Mouse (Mus musculus) G1E (cell line): ENCODE results near the gene Nudt6. TPM values are rescaled to one million over a fixed set of nuclear protein-coding genes. Genes with fewer than 3 reads are reported as not detected.

Experiments used
- ATAC-seq: 2 replicates; pipeline ENCODE4 v1.8.0; 2016; ENCODE audit warnings: mild to moderate bottlenecking; ENCODE audit not compliant: insufficient number of reproducible peaks, poor library complexity, low FRiP score, severe bottlenecking; ENCODE audit errors: extremely low read depth
- DNase-seq: peaks from one replicate; pipeline ENCODE4 v3.0.0; 2012; ENCODE audit warnings: low spot score
- H3K27me3 ChIP-seq: 2 replicates; pipeline ENCODE4 v1.6.1; 2012; ENCODE audit warnings: mild to moderate bottlenecking, low read length, inconsistent platforms; ENCODE audit not compliant: insufficient read depth
- H3K36me3 ChIP-seq: replicated peaks from 2 replicates; pipeline ENCODE3; 2012; ENCODE audit warnings: mild to moderate bottlenecking, inconsistent platforms
- H3K4me1 ChIP-seq: 2 replicates; pipeline ENCODE4 v1.6.1; 2012; ENCODE audit warnings: low read depth, low read length, inconsistent platforms, mixed read lengths; ENCODE audit not compliant: insufficient read depth
- H3K4me3 ChIP-seq: 2 replicates; pipeline ENCODE4 v1.5.1; 2012; ENCODE audit warnings: low read depth, mild to moderate bottlenecking, inconsistent platforms, low read length, moderate library complexity, mixed read lengths
- H3K9me3 ChIP-seq: replicated peaks from 2 replicates; pipeline ENCODE4 v1.6.1; 2012; ENCODE audit warnings: inconsistent platforms
- CTCF ChIP-seq: IDR thresholded peaks from 2 replicates; pipeline ENCODE4 v1.5.1; 2012; ENCODE audit warnings: low read depth, low read length, inconsistent platforms, mixed read lengths
- GATA1 ChIP-seq: IDR thresholded peaks from 2 replicates; pipeline ENCODE4 v1.6.1; 2012; ENCODE audit warnings: borderline replicate concordance, low read length, inconsistent platforms, mixed read lengths
- GATA2 ChIP-seq: IDR thresholded peaks from 2 replicates; pipeline ENCODE4 v1.6.1; 2012; ENCODE audit warnings: low read depth, low read length, inconsistent platforms, borderline replicate concordance
- POLR2AphosphoS5 ChIP-seq: IDR thresholded peaks from 2 replicates; pipeline ENCODE4 v1.6.1; 2012; ENCODE audit warnings: low read depth, low read length, inconsistent platforms; ENCODE audit not compliant: insufficient replicate concordance
- TAL1 ChIP-seq: conservative IDR thresholded peaks from 2 replicates; pipeline ENCODE4 v1.6.1; 2012; ENCODE audit warnings: low read depth, low read length, inconsistent platforms, mixed read lengths
- polyA plus RNA-seq: library from polyadenylated mRNA; stranded (reverse); fragments of >175 nt; gene quantifications from 2 replicates; pipeline ENCODE4 v1.2.3, GENCODE M21; 2012
- total RNA-seq, 2 experiments: library from RNA; stranded (forward) in 1 of 2; stranded (reverse) in 1 of 2; fragments of 200-1000 nt in 1 of 2; fragments of >200 nt in 1 of 2; fragmentation: Nextera tagmentation in 1 of 2; gene quantifications; 2 replicates each; pipeline ENCODE4 v1.2.3; 2014 to 2017

Nudt6 gene
- total and polyA plus RNA-seq, 3 experiments: 10.6 to 12.4 (median 11.5) TPM

DNA sequence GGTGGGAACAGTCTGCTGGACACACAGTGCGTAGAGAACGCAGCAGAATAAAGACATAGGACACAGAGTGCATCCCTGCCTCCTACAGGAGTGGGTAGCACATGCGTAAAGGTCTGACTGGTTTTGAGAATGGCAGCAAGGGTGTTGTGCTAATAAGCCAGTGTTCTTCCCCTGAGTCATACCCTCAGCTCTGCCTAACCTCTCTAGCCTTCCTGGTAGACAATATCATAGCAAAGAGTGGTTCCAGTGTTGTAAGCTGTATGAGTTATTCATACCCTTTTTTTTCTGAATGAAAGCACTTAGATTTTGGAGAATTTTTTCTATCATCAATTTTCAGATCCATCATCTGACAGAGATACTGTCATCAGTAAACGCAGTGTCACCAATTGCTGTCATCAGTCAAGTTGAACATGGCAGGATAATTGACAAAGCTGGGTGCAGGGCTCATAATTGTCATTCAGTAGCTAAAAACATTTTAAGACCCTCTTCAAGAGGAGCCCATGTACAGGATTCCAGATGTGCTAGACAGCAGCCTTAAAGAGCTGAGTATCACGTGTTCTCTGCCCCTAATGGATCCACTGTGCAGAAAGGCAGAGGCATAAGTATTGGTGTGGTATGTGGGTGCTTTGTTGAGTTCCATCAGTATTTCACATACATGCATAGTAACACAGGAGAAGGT is 22.9 kb downstream of the Nudt6 start:
- Histone ChIP-seq H3K9me3 (no peaks in the 10 kb centered on the region), H3K4me3 (no peak overlapping the region), H3K36me3 (no peaks in the 10 kb centered on the region), H3K27me3 (peaks cover 5% of the 10 kb centered on the region), H3K4me1 (peaks cover 5% of the 10 kb centered on the region; the same call in 1 of the 2 replicates)
- TF ChIP-seq GATA2: no peak
- TF ChIP-seq CTCF: no peak
- no peak for TF ChIP-seq TAL1
- no peak for TF ChIP-seq GATA1
- TF ChIP-seq POLR2AphosphoS5: no peak
- DNase-seq (no peak), ATAC-seq (no peak)

DNA sequence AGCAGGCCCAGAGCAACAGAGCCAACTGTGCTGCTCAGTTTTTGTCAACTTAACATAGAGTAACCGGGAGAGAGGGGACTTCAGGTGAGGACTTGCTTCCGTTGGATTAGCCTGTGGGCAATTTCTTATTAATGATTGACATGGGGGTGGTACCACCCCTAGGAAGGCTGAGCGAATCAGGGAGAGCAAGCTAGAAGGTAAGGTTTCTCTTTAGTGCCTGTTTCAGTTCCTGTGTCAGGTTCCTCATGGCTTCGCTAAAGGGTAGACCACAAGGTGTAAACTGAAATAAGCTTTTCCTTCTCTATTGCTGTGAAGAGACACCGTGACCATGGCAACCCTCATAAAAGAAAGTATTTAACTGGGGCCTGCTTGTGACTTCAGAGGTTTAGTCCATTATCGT is 32.7 kb downstream of the Nudt6 start:
- no peak overlapping the region for H3K4me3 ChIP-seq
- peaks cover 2% of the 10 kb centered on the region; the same call in 1 of the 2 replicates for H3K4me1 ChIP-seq
- ATAC-seq: no peak

DNA sequence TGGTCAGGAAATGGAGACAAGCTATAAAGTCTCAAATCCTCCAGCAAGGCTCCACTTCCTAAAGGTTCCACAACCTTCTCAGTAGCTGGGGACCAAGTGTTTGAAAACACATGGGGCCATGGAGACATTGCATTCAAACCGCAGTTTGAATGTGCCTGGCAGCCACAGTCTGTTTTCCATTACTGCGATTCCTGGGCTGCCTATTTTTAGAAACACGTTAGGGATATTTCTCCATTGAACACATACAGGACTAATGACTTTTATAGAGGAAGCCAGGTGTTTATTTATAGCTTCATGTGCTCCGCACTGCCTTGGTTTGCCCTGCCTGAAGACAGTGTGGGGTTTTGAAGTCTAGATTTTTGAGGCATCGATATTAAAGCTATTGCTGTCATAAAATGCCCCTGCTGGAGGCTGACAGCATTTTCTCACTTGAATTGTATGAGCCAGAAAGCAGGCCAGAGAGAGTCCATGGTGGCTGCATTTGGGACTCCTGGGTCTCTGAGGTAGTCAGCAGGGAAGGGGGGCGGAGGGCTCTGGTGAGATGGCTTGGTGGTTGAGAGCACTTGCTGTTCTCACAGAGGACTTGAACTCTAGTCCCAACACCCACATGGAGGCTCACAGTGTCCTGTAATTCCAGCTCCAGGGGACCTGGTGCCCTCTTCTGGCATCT is 36.8 kb downstream of the Nudt6 start:
- DNase-seq: no peak
- Histone ChIP-seq H3K9me3 (no peaks in the 10 kb centered on the region), H3K36me3 (no peaks in the 10 kb centered on the region), H3K4me3 (no peak overlapping the region), H3K4me1 (peaks cover 10% of the 10 kb centered on the region; the same call in 1 of the 2 replicates), H3K27me3 (peaks cover 12% of the 10 kb centered on the region)
- ATAC-seq: no peak
- TF ChIP-seq GATA1: no peak
- TF ChIP-seq CTCF: no peak
- no peak for TF ChIP-seq GATA2
- TF ChIP-seq TAL1: no peak
- no peak for TF ChIP-seq POLR2AphosphoS5

More for the DNA sequence above, 32.7 kb downstream of the Nudt6 start:
- no peak for DNase-seq
- H3K27me3 ChIP-seq: peaks cover 10% of the 10 kb centered on the region
- H3K36me3 ChIP-seq: no peaks in the 10 kb centered on the region
- no peaks in the 10 kb centered on the region for H3K9me3 ChIP-seq
- no peak for TF ChIP-seq CTCF
- TF ChIP-seq GATA1: no peak
- no peak for TF ChIP-seq GATA2
- no peak for TF ChIP-seq POLR2AphosphoS5
- no peak for TF ChIP-seq TAL1

GRCm38 (mm10) chr3:37381457-37381856 is 38.6 kb downstream of the Nudt6 start:
- H3K36me3 ChIP-seq: no peaks in the 10 kb centered on the region
- TF ChIP-seq TAL1: no peak
- no peak for TF ChIP-seq CTCF
- no peak for DNase-seq
- no peak overlapping the region for H3K4me3 ChIP-seq
- no peaks in the 10 kb centered on the region for H3K9me3 ChIP-seq
- ATAC-seq: no peak
- H3K27me3 ChIP-seq: peaks cover 10% of the 10 kb centered on the region
- peaks cover 14% of the 10 kb centered on the region; the same call in 1 of the 2 replicates for H3K4me1 ChIP-seq

GRCm38 (mm10) chr3:37379930-37380881 is 39.8 kb downstream of the Nudt6 start:
- Histone ChIP-seq H3K27me3 (peaks cover 10% of the 10 kb centered on the region), H3K4me1 (peaks cover 14% of the 10 kb centered on the region; the same call in 1 of the 2 replicates), H3K9me3 (no peaks in the 10 kb centered on the region), H3K4me3 (no peak overlapping the region), H3K36me3 (no peaks in the 10 kb centered on the region)
- TF ChIP-seq TAL1: no peak
- TF ChIP-seq GATA2: no peak
- no peak for TF ChIP-seq GATA1
- no peak for TF ChIP-seq CTCF
- TF ChIP-seq POLR2AphosphoS5: no peak
- no peak for ATAC-seq
- no peak for DNase-seq

GRCm38 (mm10) chr3:37379201-37379600 is 40.8 kb downstream of the Nudt6 start:
- DNase-seq (no peak), ATAC-seq (no peak)
- Histone ChIP-seq H3K9me3 (no peaks in the 10 kb centered on the region), H3K27me3 (peaks cover 8% of the 10 kb centered on the region), H3K4me3 (no peak overlapping the region), H3K4me1 (peaks cover 14% of the 10 kb centered on the region; the same call in 1 of the 2 replicates), H3K36me3 (no peaks in the 10 kb centered on the region)
- no peak for TF ChIP-seq GATA2
